Mouse (Mus musculus): ENCODE measurements around the gene Scn8a.
A peak's percentile ranks its signal among the peaks of the same experiment; 100 is the strongest.

Gene Scn8a

GRCm38 (mm10) chr15:100954751-100955150 lies 85.1 kb downstream of the Scn8a start:
- no peak for DNase-seq (ENCODE audit: low spot score)

DNA sequence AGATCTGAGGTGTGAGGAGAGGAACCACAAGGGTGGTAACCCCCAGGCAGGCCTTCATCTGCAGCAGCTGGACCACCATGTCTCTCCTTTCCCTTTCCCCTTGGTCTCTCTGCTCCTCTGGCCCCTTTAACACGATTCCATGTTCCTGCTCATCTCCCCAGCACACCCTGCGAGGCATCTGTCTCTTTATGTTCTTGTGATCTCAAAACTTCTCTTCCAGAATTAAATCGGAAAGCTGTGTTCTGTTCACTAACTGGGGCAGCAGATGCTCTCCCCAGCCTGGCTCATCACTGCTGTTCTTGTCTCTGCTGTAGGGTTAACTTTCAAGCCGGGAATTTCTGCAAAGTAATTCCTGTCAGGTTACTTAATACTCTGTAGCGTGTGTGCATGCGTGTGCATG lies 91.3 kb downstream of the Scn8a start:
- no peak for DNase-seq (ENCODE audit: low spot score)

DNA sequence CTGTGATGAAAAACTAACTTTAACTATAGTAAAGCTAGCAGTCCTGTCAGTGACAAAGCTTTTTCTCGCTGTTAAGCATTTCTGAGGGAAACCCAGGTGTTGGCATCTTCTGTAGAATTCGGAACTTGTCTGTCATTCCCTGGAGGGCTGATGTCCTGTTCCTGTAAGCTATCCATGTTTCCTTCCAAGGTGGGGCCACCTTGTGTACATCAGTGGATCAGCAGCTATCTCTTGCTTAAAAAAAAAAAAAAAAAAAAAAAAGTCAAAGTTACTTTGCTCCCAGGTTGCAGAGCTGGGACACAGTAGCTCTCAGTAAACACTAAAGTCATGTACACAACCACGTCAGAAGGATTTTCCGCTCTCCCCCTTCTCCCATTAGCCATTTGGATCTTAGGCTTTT lies 91.9 kb downstream of the Scn8a start:
- no peak for DNase-seq (ENCODE audit: low spot score)

- DNase-seq (ENCODE audit: low spot score) = no peak
Measured at GRCm38 (mm10) chr15:100971443-100971842, 101.8 kb downstream of the Scn8a start.

- no peak for DNase-seq (ENCODE audit: low spot score)
Measured at GRCm38 (mm10) chr15:100972795-100973194, 103.1 kb downstream of the Scn8a start.

GRCm38 (mm10) chr15:100974679-100975078 lies 105.0 kb downstream of the Scn8a start:
- DNase-seq (ENCODE audit: low spot score) = no peak

DNA sequence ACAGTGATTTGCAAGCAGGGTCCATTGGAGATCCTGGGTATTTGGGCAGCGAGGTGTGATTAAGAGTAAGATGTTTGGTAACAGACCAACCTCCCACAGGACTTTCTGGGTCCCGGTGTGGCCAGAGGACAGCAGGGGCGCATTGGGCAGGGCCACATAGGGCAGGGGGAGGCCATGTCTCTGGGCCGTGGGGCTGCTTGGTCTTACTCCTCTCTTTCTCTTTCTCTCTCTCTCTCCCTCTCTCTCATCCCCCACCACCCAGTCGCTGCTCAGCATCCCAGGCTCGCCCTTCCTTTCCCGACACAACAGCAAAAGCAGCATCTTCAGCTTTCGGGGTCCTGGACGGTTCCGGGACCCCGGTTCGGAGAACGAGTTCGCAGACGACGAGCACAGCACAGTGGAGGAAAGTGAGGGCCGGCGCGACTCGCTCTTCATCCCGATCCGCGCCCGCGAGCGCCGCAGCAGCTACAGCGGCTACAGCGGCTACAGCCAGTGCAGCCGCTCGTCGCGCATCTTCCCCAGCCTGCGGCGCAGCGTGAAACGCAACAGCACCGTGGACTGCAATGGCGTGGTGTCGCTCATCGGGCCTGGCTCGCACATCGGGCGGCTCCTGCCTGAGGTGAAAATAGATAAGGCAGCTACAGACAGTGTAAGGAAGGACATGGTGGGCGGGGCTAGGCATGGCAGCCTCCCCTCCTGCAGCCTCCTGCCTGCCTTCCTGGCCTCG lies 113.9 kb downstream of the Scn8a start:
- DNase-seq (ENCODE audit: low spot score) = peak; percentile 45

GRCm38 (mm10) chr15:100984154-100984893 lies 114.7 kb downstream of the Scn8a start:
- DNase-seq (ENCODE audit: low spot score) = no peak

DNA sequence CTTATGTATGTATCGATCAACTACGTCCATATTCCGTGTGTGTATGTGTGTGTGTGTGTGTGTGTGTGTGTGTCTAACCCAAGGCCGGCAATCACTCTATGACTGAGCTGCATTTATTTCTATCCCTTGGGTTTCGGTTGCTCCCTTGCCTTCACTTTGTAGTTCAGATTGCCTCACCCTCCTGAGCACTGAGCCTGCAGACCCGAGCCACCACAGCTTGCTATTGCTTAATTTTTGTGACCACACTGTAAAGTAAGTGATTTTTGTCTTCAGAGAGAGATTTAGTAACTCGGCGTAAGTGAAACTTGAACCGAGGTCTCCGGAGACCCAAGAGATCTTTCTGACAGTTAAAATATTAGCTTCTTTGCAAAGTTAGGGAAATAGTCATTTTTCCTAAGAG lies 116.8 kb downstream of the Scn8a start:
- no peak for DNase-seq (ENCODE audit: low spot score)

- DNase-seq (ENCODE audit: low spot score) = no peak
Measured at GRCm38 (mm10) chr15:100987031-100987430, 117.4 kb downstream of the Scn8a start.

- no peak for DNase-seq (ENCODE audit: low spot score)
Measured at GRCm38 (mm10) chr15:100990283-100990682, 120.6 kb downstream of the Scn8a start.

GRCm38 (mm10) chr15:100997090-100997489 lies 127.4 kb downstream of the Scn8a start:
- no peak for DNase-seq (ENCODE audit: low spot score)

DNA sequence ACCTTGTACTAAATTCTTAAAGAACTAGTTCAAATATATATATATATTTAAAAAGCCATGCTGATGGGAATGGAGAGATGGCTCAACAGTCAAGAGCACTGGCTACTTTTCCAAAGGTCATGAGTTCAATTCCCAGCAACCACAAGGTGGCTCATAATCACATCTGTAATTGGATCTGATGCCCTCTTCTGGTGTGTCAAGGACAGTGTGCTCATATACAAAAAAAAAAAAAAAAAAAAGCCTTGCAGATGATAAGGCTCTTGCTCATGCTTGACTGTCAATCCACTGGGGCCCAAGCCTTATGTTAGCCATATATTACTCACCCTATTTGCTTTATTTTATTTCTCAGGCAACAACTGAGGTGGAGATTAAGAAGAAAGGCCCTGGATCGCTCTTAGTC lies 132.0 kb downstream of the Scn8a start:
- DNase-seq (ENCODE audit: low spot score) = no peak

DNA sequence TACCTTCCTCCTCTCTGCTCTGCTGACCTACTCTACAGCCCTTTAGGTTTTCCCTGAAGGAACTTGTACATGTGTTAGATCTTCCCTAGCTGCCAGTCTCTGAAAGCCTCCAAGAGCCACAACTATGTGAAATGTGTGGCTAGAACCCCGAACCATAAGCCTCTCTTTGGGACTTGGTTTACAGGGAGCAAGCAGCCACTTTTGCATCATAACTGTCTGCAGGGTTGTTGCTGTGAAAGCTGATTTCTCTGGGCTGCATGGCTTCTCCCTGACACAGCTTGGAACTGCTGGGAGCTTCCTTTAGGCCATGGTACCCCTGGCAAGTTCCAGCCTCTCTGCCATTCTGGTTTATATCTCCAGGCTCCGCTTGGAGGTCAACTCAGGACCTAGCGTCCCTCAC lies 132.8 kb downstream of the Scn8a start:
- DNase-seq (ENCODE audit: low spot score) = no peak

DNA sequence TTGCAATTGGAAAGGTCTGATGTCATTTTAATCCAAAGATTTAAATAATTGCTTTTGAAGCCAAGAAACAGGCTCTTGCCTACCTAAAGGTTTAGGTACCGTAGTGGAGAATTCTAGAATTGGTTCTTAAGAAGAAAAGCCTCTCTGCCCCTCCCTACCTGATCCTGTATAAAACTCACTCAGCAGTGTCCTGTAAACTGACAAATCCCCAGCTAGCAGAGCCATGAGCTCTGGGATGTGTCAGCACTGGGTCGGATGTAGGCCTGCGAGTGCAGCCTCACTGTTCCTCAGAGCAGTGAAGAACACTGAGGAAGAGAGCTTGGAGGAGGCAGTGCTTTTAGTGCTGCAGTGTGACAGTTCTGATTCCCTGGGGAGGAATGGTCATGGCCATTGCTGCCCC lies 134.9 kb downstream of the Scn8a start:
- DNase-seq (ENCODE audit: low spot score) = no peak

DNA sequence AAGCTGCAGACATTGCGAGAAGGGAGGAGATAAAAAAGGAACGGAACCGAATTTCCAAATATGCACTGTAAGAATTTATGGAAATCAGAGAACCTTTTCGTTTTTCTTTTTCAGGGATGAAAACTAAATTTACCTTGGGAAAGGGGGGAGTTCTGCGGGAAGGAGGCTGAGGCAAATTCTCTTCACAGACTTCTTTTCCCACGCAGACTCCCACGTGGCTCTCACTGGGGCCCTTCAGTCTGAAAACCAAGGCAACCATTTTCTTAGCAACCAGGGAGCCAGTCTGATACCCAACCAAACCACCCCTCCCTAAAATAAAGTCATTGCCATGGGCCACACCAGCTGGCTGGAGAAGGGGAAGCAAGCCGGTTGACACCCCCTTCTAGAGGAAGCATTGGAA lies 136.1 kb downstream of the Scn8a start:
- DNase-seq (ENCODE audit: low spot score) = no peak

- DNase-seq (ENCODE audit: low spot score) = peak; percentile 50
Measured at GRCm38 (mm10) chr15:101006251-101007040, 136.8 kb downstream of the Scn8a start.

DNA sequence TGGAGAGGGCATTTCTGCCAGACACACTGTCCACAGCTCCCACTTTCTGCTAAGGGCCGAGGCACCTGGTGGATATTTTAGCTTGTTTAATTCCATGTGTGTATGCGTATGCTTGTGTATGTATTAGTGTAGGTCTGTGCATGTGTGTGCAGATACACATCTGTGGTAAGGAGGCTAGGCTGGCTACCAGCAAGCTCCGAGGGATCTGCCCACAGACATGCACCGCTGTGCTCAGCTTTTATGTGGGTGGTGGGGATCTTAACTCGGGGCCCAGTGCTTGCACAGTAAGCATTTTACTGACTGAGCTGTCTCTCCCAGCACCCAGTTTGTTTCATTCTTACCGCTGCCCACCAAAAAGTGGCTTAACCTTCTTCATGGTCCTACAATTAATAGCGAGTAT lies 137.6 kb downstream of the Scn8a start:
- no peak for DNase-seq (ENCODE audit: low spot score)

DNA sequence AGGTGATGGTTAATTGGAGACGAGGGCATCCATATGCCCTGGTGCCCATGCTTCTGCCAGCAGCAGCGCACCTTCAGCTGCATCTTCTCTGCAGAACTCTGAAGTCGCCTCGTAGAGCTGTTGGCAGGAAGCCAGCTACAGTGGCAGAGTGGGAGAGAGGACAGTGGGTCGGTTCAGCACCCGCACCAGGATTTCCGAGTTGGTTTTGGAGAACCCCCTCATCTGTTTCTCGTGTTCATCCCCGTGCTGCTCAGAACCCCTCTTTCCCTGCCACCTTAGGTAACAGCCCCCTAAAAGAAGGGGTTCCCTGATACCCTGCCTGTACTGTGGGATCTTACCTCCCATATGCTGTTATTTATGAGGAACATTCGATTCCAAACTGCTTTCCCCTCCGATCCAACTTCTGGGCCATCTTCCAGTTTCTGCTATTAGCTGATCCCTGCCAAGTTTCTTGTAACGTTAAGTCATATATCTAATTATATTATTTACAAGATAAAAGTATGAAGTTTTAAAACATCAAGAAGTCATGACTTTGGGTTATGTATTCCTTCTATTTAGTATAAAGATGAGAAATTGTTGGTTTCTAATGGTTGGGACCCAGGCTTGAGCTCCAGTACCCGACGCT lies 138.8 kb downstream of the Scn8a start:
- DNase-seq (ENCODE audit: low spot score) = no peak

GRCm38 (mm10) chr15:101011352-101011751 lies 141.7 kb downstream of the Scn8a start:
- no peak for DNase-seq (ENCODE audit: low spot score)

DNA sequence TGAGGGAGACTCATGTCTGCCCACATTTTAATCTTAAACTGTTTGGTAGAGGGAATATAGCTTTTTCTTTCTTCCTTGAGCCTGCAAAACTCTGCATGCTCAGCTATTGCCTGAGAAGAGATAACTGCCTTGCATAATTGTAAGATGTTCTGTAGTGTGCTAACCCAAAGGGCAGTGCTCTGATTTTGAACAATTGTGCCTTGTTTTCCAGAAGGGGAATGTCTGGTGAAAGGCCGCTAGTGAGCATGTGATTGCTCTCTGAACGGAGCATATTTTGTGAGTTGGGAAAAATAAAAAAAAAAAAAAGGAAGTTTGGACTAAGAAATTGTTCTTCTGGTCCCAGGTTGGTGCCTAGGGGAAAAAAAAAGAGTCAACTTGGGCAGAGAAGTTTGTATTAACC lies 159.3 kb downstream of the Scn8a start:
- DNase-seq (ENCODE audit: low spot score) = no peak

- no peak for DNase-seq (ENCODE audit: low spot score)
Measured at GRCm38 (mm10) chr15:101039651-101040050, 170.0 kb downstream of the Scn8a start.

All from ovary, postnatal 36 days (tissue).